Mouse (Mus musculus) brain, embryonic 14.5 days (tissue): ENCODE results near the gene Cad.

ENCODE experiments used
- CTCF ChIP-seq: fragments of 200-500 bp; IDR thresholded peaks from 2 replicates; pipeline ENCODE4 v1.5.1; 2012; ENCODE audit warnings: inconsistent platforms, mild to moderate bottlenecking, moderate library complexity, borderline replicate concordance; ENCODE audit not compliant: insufficient read depth, insufficient read length; ENCODE audit errors: extremely low read depth
- POLR2A ChIP-seq: fragments of 200-500 bp; IDR thresholded peaks from 2 replicates; pipeline ENCODE4 v1.6.1; 2012; ENCODE audit warnings: mild to moderate bottlenecking, inconsistent platforms, borderline replicate concordance; ENCODE audit not compliant: poor library complexity, insufficient read depth, insufficient read length, severe bottlenecking; ENCODE audit errors: extremely low read depth

GRCm38 (mm10) chr5:31105814-31106335 is 51.3 kb downstream of the Cad start, which contains the start of gene Dnajc5g:
- TF ChIP-seq CTCF: no peak
- no peak for TF ChIP-seq POLR2A
